Mouse (Mus musculus) kidney, adult 8-10 months (tissue): ENCODE data around the gene Naa15.
"Not testable (repeated sequence)": the region's sequence is repeated elsewhere in the genome, so short reads cannot be mapped to it uniquely, and the experiment has no call there.

Experiments
- DNase-seq, 2 experiments: peaks; one replicate each; pipeline ENCODE4 v3.0.0; 2022

Gene Naa15

GRCm38 (mm10) chr3:51394881-51395280 is 20.1 kb upstream of the Naa15 start:
- DNase-seq: no peak

GRCm38 (mm10) chr3:51395461-51396145 is 19.3 kb upstream of the Naa15 start:
- no peak for DNase-seq

DNA sequence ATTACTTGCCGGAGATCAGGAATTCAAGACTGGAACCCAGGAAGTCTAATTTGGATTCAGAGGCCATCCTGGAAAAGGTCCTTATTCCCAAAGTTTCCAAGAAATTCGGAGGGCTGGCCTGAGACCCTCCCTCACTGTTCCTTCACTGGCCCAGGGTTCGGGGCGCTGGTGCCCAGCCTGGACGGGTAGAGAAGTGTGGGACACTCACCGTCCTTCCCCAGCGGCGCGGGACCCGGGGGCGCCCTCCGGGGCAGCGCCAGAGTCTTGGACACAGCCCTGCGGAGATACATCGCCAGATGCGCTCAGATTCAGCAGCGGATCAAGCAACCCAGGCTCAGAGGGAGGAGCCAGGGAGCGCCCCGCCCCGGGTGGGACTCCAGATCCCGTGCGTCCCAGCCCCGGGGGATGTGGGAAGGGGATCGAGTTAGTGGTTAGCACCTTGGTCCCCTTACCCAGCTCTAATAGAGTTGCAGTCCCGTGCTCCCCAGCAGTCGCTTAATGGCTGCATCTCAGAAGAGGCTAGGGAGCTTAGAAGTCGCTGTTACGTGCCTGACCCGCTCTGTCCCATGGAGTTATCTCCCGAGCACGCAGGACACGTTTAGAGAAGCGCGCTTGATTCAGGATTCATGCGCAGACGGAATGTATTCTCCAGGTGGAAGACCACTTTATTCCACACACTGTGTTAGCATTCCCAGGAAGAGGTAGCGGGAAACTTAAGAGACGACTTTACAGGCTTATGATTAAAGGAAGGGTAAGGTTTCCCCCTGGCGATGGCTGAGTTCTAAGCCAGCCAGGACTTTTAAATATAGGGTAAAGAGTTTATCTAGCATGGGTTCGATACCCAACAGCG is 18.5 kb upstream of the Naa15 start, which contains the start of gene Mgarp:
Mgarp (minus strand) TSS at position 520 of the 850 bp plus-strand sequence.
- peak in 1 of 2 experiments; percentile 55 for DNase-seq

GRCm38 (mm10) chr3:51397700-51398299 is 17.1 kb upstream of the Naa15 start:
- DNase-seq: no peak

GRCm38 (mm10) chr3:51398667-51399066 is 16.3 kb upstream of the Naa15 start:
- no peak for DNase-seq

GRCm38 (mm10) chr3:51399531-51399930 is 15.4 kb upstream of the Naa15 start:
- no peak for DNase-seq

DNA sequence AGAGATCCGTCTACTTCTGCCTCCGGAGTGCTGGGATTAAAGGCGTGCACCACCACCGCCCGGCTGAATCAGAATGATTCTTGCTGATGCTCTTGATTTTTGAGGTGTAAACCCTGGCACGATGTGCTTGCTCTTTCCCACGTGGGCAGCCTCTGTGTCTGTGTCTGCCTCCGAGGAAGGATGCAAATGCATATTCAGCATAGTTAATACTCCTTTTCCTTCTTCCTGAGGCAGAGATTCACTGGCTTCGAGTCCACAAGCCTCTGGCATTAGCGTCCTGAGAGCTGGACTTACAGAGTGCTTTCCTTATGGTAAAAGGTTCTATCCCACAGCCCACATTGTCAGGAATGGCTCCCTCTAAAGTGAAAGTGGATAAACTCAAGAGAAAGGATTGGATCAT is 14.3 kb upstream of the Naa15 start:
- no peak for DNase-seq

DNA sequence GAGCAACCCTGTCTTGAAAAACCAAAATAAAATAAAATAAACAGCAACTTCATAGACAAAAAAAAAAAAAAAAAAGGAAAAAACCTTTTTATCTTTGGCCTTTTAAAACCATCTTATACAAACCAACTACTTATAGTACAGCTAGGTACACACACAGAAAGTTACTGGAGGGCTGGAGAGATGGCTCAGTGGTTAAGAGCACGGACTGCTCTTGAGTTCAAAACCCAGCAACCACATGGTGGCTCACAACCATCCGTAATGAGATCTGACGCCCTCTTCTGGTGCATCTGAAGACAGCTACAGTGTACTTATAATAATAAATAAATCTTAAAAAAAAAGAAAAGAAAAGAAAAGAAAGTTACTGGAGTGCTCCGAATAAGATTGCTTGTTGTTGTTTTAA is 12.9 kb upstream of the Naa15 start:
- DNase-seq: not testable (repeated sequence)

DNA sequence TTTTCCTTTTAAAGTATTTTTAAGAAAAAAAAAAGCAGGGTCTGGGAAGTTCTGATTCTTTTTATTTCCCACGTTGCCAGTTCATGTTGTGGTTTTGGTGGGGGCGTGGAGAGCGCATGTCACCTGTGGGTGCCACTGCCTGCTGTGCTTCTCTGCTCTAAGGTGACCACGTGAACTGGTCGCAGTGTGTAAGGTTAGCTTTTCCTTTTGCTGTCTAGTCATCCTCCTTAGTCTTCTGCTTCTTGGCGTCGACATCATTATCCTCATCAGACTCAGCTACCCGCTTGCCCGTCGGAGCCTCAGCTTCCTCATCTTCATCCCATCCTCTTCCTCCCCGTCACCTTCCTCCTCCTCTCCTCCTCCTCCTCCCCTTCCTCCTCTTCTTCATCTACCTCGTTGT is 12.3 kb upstream of the Naa15 start:
- DNase-seq: no peak

DNA sequence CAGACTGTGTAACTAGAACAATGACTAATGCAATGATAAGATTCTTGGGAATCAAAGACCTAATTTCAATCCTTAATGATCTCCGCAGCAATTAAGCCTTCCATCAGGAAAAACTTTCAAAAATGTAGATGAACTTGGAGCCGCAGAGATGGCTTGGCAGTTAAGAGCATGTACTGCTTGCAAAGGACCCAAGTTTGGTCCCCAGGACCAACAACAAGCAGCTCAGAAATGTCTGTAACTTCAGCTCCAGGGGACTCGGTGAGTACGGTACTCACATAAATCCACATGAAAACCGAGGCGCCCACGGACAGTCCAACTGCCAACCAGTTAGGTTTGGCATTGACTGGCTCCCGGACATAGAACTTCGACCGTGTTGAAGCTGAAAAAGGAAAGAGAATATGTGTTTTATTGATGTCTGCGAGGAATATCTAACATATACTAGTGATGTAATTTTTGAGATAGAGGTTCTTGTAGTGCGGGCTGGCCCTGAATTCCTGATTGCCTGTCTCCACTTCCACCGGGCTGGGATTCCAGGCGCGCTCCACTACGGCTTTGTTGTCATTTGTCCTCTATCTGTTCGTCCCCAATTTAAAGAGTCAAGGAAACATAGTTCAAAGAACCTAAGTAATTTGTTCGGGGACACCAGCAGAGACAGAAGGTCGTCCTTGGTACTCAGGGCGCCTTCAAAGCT is 6.9 kb upstream of the Naa15 start:
- no peak for DNase-seq

GRCm38 (mm10) chr3:51408561-51409183 is 6.3 kb upstream of the Naa15 start, which contains the start of gene Ndufc1:
Gene Ndufc1, minus strand, starts transcription at chr3:51408988.
- peak; percentile 92 to 97 for DNase-seq

GRCm38 (mm10) chr3:51412457-51412856 is 2.5 kb upstream of the Naa15 start:
- peak; percentile 47 to 53 for DNase-seq

DNA sequence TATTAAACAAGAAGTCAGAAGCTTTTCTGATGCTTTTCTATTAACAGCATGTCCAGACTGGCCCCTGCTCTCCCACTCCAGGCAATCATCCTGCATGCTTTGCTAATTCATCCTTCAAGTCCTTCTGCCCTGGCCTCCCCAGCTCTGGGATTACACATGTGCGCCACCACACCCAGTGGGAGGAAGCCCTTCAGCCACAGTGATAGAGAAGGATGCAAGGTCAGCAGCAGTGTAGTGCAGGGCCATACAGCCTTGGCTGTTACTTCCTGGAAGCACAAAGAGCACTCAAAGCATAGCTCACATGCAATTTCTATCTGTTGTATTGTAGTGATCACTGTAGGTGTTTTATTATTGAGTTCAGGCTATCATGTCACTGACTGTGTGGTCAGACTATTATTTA is 1.7 kb upstream of the Naa15 start:
- no peak for DNase-seq

- DNase-seq: no peak
Measured at GRCm38 (mm10) chr3:51416073-51416363, 1.1 kb downstream of the Naa15 start.

GRCm38 (mm10) chr3:51416364-51417134 is 1.6 kb downstream of the Naa15 start:
- DNase-seq: peak; percentile 25 to 44

DNA sequence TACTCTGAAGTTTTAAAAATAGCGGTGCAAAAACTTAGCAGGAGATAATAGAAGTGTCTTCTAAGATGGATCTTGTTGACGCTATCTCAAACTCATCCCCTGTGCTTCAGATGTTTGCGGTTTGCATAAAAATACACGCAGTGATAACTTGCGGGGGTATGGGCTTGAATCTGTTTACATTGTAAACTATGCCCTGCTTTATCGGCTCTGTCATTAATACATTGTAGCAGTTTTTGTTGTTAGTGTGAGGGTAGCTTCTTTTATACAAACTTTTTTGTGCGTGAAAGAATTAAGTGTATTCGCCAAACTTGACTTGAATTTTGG is 2.1 kb downstream of the Naa15 start:
- no peak for DNase-seq

DNA sequence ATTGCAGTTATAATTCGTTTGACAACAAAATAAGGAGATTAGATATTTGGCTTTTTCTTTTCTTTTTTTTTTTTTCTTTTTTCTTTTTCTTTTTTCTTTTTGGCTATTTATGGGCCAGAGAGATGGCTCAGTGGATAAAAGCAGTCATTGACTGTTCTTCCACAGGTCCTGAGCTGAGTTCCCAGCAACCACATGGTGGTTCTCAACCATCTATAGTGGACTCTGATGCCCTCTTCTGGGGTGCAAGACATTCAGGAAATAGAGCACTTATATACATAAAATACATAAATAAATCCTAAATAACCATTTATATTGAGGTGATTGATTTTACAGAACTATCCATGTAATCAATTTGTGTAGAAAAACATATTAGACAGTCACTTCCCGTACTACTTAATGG is 2.5 kb downstream of the Naa15 start:
- DNase-seq: no peak

DNA sequence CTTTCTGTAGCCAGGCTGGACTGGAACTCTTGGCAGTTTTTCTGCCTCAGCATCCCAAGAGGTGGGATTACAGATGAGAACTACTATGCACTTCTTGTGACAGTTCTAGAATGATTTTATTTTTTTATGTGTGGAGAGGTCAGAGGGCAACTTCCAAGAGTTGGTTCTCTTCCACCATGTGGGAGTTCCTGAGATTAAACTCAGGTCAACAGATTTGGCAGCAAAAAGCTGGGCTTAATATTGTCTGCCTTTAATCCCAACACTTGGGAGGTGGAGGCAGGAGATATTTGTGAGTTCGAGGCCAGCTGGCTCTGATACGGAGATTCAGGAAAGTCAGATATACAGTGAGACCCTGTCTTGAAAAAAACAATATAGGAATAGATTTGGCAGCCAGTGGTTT is 3.0 kb downstream of the Naa15 start:
- DNase-seq: no peak

DNA sequence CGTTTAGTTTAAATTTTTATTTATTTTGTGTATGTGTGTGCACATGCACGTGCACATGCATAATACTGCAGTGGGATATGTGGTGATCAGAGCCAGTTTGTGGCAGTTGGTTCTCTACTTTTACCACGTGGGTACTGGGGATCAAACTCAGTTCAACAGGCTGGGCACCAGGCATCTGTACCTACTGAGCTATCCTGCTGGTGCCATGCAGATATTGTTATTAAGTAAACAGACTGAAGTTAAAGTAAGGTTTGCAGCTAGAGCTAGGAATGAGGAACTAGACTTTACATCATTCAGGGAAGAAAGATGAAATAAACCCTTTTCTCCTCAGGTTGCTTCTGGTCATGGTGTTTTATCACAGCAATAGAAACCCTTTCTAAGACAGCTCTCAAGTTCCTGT is 7.0 kb downstream of the Naa15 start:
- no peak for DNase-seq

DNA sequence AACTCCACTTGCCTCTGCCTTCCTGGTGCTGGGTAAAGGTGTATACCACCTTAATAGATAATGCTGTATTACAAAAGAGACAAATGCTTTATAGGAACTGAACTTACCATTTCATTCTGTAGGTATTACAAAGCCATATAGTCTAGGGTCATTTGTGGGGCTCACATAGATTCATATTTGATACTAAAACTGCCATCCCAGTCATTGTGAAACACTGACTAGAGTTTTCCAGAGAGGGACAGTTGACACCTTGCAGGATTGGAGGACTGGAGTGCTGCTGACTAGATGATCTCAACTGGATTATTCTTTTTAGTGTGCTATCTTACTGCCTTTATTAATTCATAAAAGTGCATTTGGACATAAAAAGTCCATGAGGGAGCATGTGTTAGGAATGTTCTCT is 10.4 kb downstream of the Naa15 start:
- no peak for DNase-seq

GRCm38 (mm10) chr3:51434364-51434763 is 19.4 kb downstream of the Naa15 start:
- DNase-seq: not testable (repeated sequence)
